Mouse (Mus musculus) cerebellum, postnatal 25 days (tissue): ENCODE results near the gene C1qtnf1.

ENCODE experiments used
- DNase-seq, 2 experiments: peaks; one replicate each; pipeline ENCODE4 v3.0.0; 2021; ENCODE audit warnings: mixed read lengths in 2 of 2

The C1qtnf1 gene

GRCm38 (mm10) chr11:118427986-118428385, at the start of gene C1qtnf1:
Gene C1qtnf1 (plus strand): TSS chr11:118428203.
- DNase-seq = no peak

GRCm38 (mm10) chr11:118378656-118379055, 49.3 kb upstream of the C1qtnf1 start:
- DNase-seq = peak in 1 of 2 experiments; percentile 3

- peak; percentile 88 to 94 for DNase-seq
These were observed 48.6 kb upstream of the C1qtnf1 start for GRCm38 (mm10) chr11:118379251-118380009.

- DNase-seq = peak; percentile 0 to 3
These were observed 40.2 kb upstream of the C1qtnf1 start for GRCm38 (mm10) chr11:118387816-118388215.

GRCm38 (mm10) chr11:118393991-118394390, 34.0 kb upstream of the C1qtnf1 start:
- peak; percentile 65 to 77 for DNase-seq

- peak in 1 of 2 experiments; percentile 6 for DNase-seq
These were observed 33.5 kb upstream of the C1qtnf1 start for GRCm38 (mm10) chr11:118394538-118394937.

- peak; percentile 4 to 5 for DNase-seq
These were observed 30.0 kb upstream of the C1qtnf1 start for GRCm38 (mm10) chr11:118397806-118398530.

GRCm38 (mm10) chr11:118399891-118400565, 28.0 kb upstream of the C1qtnf1 start:
- DNase-seq = peak in 1 of 2 experiments; percentile 5

- peak; percentile 5 to 35 for DNase-seq
These were observed 27.5 kb upstream of the C1qtnf1 start for GRCm38 (mm10) chr11:118400566-118400936.

- DNase-seq = peak in 1 of 2 experiments; percentile 21
These were observed 26.8 kb upstream of the C1qtnf1 start for GRCm38 (mm10) chr11:118401195-118401594.

- peak; percentile 71 to 75 for DNase-seq
These were observed 26.2 kb upstream of the C1qtnf1 start, which contains the start of gene Lgals3bp for GRCm38 (mm10) chr11:118401760-118402280. Gene Lgals3bp (minus strand): TSS chr11:118402092.

- peak; percentile 39 to 40 for DNase-seq
These were observed 24.8 kb upstream of the C1qtnf1 start for GRCm38 (mm10) chr11:118403183-118403582.

- peak; percentile 12 to 14 for DNase-seq
These were observed 23.8 kb upstream of the C1qtnf1 start for GRCm38 (mm10) chr11:118403951-118404899.

- peak; percentile 3 to 9 for DNase-seq
These were observed 22.7 kb upstream of the C1qtnf1 start for GRCm38 (mm10) chr11:118405311-118405710.

- DNase-seq = peak; percentile 5 to 10
These were observed 21.5 kb upstream of the C1qtnf1 start for GRCm38 (mm10) chr11:118406521-118406920.

- DNase-seq = peak; percentile 51 to 69
These were observed 20.6 kb upstream of the C1qtnf1 start for GRCm38 (mm10) chr11:118407318-118407910.

GRCm38 (mm10) chr11:118408051-118408740, 19.8 kb upstream of the C1qtnf1 start:
- DNase-seq = peak in 1 of 2 experiments; percentile 5

GRCm38 (mm10) chr11:118409106-118410072, 18.6 kb upstream of the C1qtnf1 start:
- no peak for DNase-seq

- no peak for DNase-seq
These were observed 17.9 kb upstream of the C1qtnf1 start for GRCm38 (mm10) chr11:118410073-118410444.
